Mouse (Mus musculus) lung, adult 2 months (tissue): ENCODE measurements around the gene Exd2.

Experiments
- CTCF ChIP-seq: fragments of 200-500 bp; IDR thresholded peaks from 2 replicates; pipeline ENCODE4 v1.5.1; 2011; ENCODE audit warnings: mild to moderate bottlenecking, low read length, control low read depth; ENCODE audit not compliant: insufficient read depth
- POLR2A ChIP-seq: fragments of 200-500 bp; IDR thresholded peaks from 2 replicates; pipeline ENCODE4 v1.6.1; 2011; ENCODE audit warnings: low read depth, mild to moderate bottlenecking, control low read depth, low read length, borderline replicate concordance; ENCODE audit errors: extremely low read depth

- TF ChIP-seq CTCF (no peak), POLR2A (no peak)
Observed at GRCm38 (mm10) chr12:80537313-80537712, 74.4 kb downstream of the Exd2 start.
